Mouse (Mus musculus) layer of hippocampus, adult 9-11 months (tissue): ENCODE results near the gene Vdr.

Source experiments
- DNase-seq: peaks from one replicate; pipeline ENCODE4 v3.0.0; 2022

Gene Vdr

DNA sequence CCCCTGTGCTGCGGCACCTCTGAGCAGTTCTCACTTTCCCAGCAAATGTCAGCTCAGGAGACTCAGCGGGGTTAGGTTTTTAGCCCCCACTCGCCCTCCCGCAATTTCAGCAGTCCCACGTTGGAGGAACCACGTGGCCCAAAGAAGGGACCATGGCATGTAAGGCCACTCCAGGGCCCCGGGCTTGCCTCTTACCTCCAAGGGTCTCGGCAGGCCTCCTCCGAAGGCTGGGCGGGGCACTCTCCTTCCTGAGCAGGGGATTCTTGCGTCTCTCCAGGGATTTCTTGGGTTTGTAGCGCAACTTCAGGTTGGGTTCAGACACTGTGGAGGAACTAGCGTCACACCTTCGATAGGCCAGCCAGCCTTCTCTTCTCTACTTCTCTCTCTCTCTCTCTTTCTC lies 101.2 kb downstream of the Vdr start:
- DNase-seq = no peak

DNA sequence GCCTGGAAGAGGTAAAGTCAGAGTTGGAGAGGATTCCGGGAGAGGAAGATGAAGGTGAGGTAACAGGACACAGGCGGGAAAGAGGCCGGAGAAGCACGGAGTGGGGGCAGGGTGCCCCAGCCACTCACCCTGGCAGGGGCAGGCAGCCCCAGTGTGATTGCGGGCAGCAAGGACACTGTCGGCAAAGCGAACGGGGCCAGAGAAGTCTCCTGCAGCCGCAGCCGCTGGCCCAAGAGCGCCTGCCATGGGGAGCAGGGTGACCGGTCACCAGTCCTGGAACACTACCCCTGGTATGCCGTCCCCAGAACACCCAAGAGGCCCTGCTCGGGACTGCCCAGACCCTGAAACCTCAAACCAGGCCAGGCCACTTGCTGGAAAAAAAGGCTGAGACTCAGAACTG lies 101.9 kb downstream of the Vdr start:
- no peak for DNase-seq

DNA sequence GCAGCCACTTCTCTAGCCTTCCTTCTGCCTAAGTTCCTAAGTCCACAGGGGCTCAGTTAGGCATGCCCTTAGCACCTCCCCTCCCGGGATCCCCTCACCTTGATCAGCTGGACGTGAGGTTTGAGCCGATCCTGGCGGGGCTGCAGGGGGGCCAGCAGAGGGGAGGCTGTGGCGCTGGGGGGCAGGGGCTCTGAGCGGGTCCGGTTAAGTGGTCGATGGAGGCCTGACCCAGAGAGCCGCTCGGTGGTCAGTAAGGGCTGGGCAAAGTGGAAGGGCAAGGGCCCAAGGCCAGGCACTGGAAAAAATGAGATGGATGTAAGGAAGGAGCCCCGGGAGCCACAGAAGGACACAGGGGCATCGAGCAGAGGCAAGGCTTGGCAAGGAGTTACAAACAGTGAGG lies 102.6 kb downstream of the Vdr start:
- DNase-seq = no peak
